Mouse (Mus musculus) CH12.LX (cell line): ENCODE measurements at regions not wholly inside any gene's neighbourhood (a gene's known extent, or its start where the extent isn't known, plus 50 kb on each side); places are given as distances from the start of the nearest gene placed in this dataset.

Source experiments
- DNase-seq: peaks from one replicate; pipeline ENCODE4 v3.0.0-alpha.2; 2013; ENCODE audit errors: extremely low read depth
- H3K27ac ChIP-seq: 2 replicates; pipeline ENCODE4 v1.5.1; 2012; ENCODE audit warnings: low read depth, mild to moderate bottlenecking, control low read depth, moderate library complexity; ENCODE audit not compliant: insufficient read depth
- H3K27me3 ChIP-seq: replicated peaks from 2 replicates; pipeline ENCODE3; 2012; ENCODE audit warnings: inconsistent platforms
- H3K36me3 ChIP-seq, 2 experiments: replicated peaks in 1 of 2; 2 replicates each; pipeline versions ENCODE3 to v1.6.1; 2012; ENCODE audit warnings: inconsistent platforms in 1 of 2, low read length in 1 of 2, mild to moderate bottlenecking in 1 of 2, mixed read lengths in 1 of 2, moderate library complexity in 1 of 2; ENCODE audit not compliant: control insufficient read depth in 1 of 2, insufficient read depth in 1 of 2
- H3K4me1 ChIP-seq, 2 experiments: 2 replicates each; pipeline ENCODE4 v1.6.1; 2012; ENCODE audit warnings: inconsistent platforms in 1 of 2, moderate library complexity in 1 of 2; ENCODE audit not compliant: insufficient read depth in 2 of 2, control insufficient read depth in 1 of 2
- H3K4me2 ChIP-seq: 2 replicates; pipeline ENCODE4 v1.6.1; 2012; ENCODE audit warnings: low read depth, mild to moderate bottlenecking, control low read depth; ENCODE audit not compliant: poor library complexity, insufficient read depth, severe bottlenecking
- H3K4me3 ChIP-seq, 3 experiments: fragments of 150-350 bp in 1 of 3; sonication (generic) in 1 of 3; replicated peaks in 1 of 3; 2 replicates each; pipeline versions ENCODE3 to v1.5.1; 2011 to 2012; ENCODE audit warnings: low read depth in 2 of 3, low read length in 2 of 3, mild to moderate bottlenecking in 2 of 3, moderate library complexity in 2 of 3, control low read depth in 1 of 3, improper control_type of control experiment in 1 of 3, inconsistent platforms in 1 of 3, mixed read lengths in 1 of 3; ENCODE audit not compliant: poor library complexity in 1 of 3
- H3K79me2 ChIP-seq: replicated peaks from 2 replicates; pipeline ENCODE4 v1.6.1; 2012; ENCODE audit warnings: mild to moderate bottlenecking, moderate library complexity; ENCODE audit not compliant: control insufficient read depth, poor library complexity, insufficient read depth, severe bottlenecking; ENCODE audit errors: extremely low read depth
- H3K9ac ChIP-seq: 2 replicates; pipeline ENCODE4 v1.6.1; 2012; ENCODE audit warnings: low read depth, mild to moderate bottlenecking, control low read depth, moderate library complexity; ENCODE audit not compliant: insufficient read depth
- H3K9me3 ChIP-seq: replicated peaks from 2 replicates; pipeline ENCODE3; 2012; ENCODE audit warnings: low read length, inconsistent platforms, mixed read lengths
- BHLHE40 ChIP-seq: IDR thresholded peaks from 2 replicates; pipeline ENCODE4 v1.6.1; 2011; ENCODE audit warnings: mild to moderate bottlenecking, low read depth, low read length, improper control_type of control experiment
- CHD1 ChIP-seq: IDR thresholded peaks from 2 replicates; pipeline ENCODE4 v1.6.1; 2012; ENCODE audit warnings: low read depth, low read length, improper control_type of control experiment, inconsistent platforms
- CTCF ChIP-seq, 2 experiments: IDR thresholded peaks in 1 of 2; conservative IDR thresholded peaks in 1 of 2; 2 replicates each; pipeline ENCODE4 v1.5.1; 2011 to 2012; ENCODE audit warnings: low read depth in 2 of 2, low read length in 2 of 2, improper control_type of control experiment in 1 of 2, inconsistent platforms in 1 of 2, mild to moderate bottlenecking in 1 of 2, moderate library complexity in 1 of 2
- E2F4 ChIP-seq: IDR thresholded peaks from 2 replicates; pipeline ENCODE4 v1.6.1; 2011; ENCODE audit warnings: low read depth, low read length, improper control_type of control experiment; ENCODE audit not compliant: insufficient replicate concordance
- EP300 ChIP-seq: IDR thresholded peaks from 2 replicates; pipeline ENCODE4 v1.6.1; 2011; ENCODE audit warnings: low read length, improper control_type of control experiment
- ETS1 ChIP-seq: conservative IDR thresholded peaks from 2 replicates; pipeline ENCODE4 v1.6.1; 2012; ENCODE audit warnings: low read depth, mild to moderate bottlenecking, inconsistent platforms, low read length, improper control_type of control experiment, moderate library complexity
- JUN ChIP-seq: IDR thresholded peaks from 2 replicates; pipeline ENCODE4 v1.6.1; 2011; ENCODE audit warnings: low read depth, mild to moderate bottlenecking, low read length, improper control_type of control experiment, moderate library complexity; ENCODE audit not compliant: insufficient read depth
- JUND ChIP-seq: conservative IDR thresholded peaks from 2 replicates; pipeline ENCODE4 v1.6.1; 2011; ENCODE audit warnings: low read depth, low read length, improper control_type of control experiment
- MYC ChIP-seq: IDR thresholded peaks from 2 replicates; pipeline ENCODE4 v1.6.1; 2011; ENCODE audit warnings: low read depth, mild to moderate bottlenecking, improper control_type of control experiment, low read length
- NELFE ChIP-seq: IDR thresholded peaks from 2 replicates; pipeline ENCODE4 v1.6.1; 2011; ENCODE audit warnings: low read depth, low read length, improper control_type of control experiment
- NRF1 ChIP-seq: IDR thresholded peaks from 2 replicates; pipeline ENCODE4 v1.6.1; 2014; ENCODE audit warnings: low read depth, mild to moderate bottlenecking, inconsistent platforms, low read length, improper control_type of control experiment, moderate library complexity
- RAD21 ChIP-seq: IDR thresholded peaks from 2 replicates; pipeline ENCODE4 v1.6.1; 2011; ENCODE audit warnings: low read depth, mild to moderate bottlenecking, low read length, improper control_type of control experiment, moderate library complexity
- SIN3A ChIP-seq: IDR thresholded peaks from 2 replicates; pipeline ENCODE4 v1.6.1; 2012; ENCODE audit warnings: low read length, improper control_type of control experiment, inconsistent platforms
- SMC3 ChIP-seq: IDR thresholded peaks from 2 replicates; pipeline ENCODE4 v1.6.1; 2011; ENCODE audit warnings: low read depth, low read length, improper control_type of control experiment
- TBP ChIP-seq: conservative IDR thresholded peaks from 2 replicates; pipeline ENCODE4 v1.6.1; 2011; ENCODE audit warnings: low read depth, low read length, improper control_type of control experiment
- TCF12 ChIP-seq: IDR thresholded peaks from 2 replicates; pipeline ENCODE4 v1.6.1; 2014; ENCODE audit warnings: low read depth, mild to moderate bottlenecking, inconsistent platforms, low read length, improper control_type of control experiment
- USF1 ChIP-seq: IDR thresholded peaks from 2 replicates; pipeline ENCODE4 v1.6.1; 2014; ENCODE audit warnings: low read depth, mild to moderate bottlenecking, inconsistent platforms, low read length, improper control_type of control experiment
- dilution Hi-C: fragments of 300-500 bp; cut with MboI; formaldehyde crosslinking; loops from 2 replicates; pipeline ENCODE4 v1.14.3; 2020; ENCODE audit warnings: low sequenced_read_pairs; ENCODE audit not compliant: extremely low pct_unique_long_range_greater_than_20kb, extremely low pct_ligation_motif_present
- in situ Hi-C: fragments of 300-500 bp; cut with MboI; formaldehyde crosslinking; loops from 3 replicates; pipeline ENCODE4 v1.14.3; 2019; ENCODE audit warnings: low sequenced_read_pairs, low pct_ligation_motif_present, low pct_unique_long_range_greater_than_20kb, mixed read lengths

- in situ Hi-C loops = no loop called here
- H3K4me3 ChIP-seq = no peak overlapping the region
- H3K27ac ChIP-seq = no peak overlapping the region
- no peak for TF ChIP-seq USF1
- no peak for TF ChIP-seq NELFE
- no peak for TF ChIP-seq SIN3A
- no peak for TF ChIP-seq CTCF (conservative IDR thresholded peaks at IDR 0.05 in 1 of 2, IDR thresholded peaks at IDR 0.05 in 1 of 2; ENCODE audit: low read depth in 2 of 2, low read length in 2 of 2)
- TF ChIP-seq JUN = no peak
- no peak for TF ChIP-seq TBP
- no peak overlapping the region for H3K9ac ChIP-seq
- dilution Hi-C loops = no loop called here
- peaks cover 0 to 37% of the 10 kb centered on the region in 2 experiments; a peak in 2 of 4 replicates for H3K4me1 ChIP-seq
- H3K79me2 ChIP-seq = no peaks in the 10 kb centered on the region
- peaks cover 3% of the 10 kb centered on the region for H3K9me3 ChIP-seq
- H3K4me2 ChIP-seq = no peak overlapping the region
- no peak for DNase-seq
- no peaks in the 10 kb centered on the region for H3K27me3 ChIP-seq
- H3K36me3 ChIP-seq = no peaks in the 10 kb centered on the region
Measured at GRCm38 (mm10) chr9:120767396-120767795, 161.6 kb upstream of the Ctnnb1 start.

GRCm38 (mm10) chr9:120769056-120769455 is 160.0 kb upstream of the Ctnnb1 start:
- no peaks in the 10 kb centered on the region for H3K79me2 ChIP-seq
- DNase-seq = no peak
- H3K27ac ChIP-seq = no peak overlapping the region
- H3K4me1 ChIP-seq = peaks cover 0 to 33% of the 10 kb centered on the region in 2 experiments; a peak in 2 of 4 replicates
- TF ChIP-seq EP300 (no peak), TCF12 (no peak)
- peaks cover 3% of the 10 kb centered on the region for H3K9me3 ChIP-seq
- no peaks in the 10 kb centered on the region for H3K36me3 ChIP-seq
- H3K4me2 ChIP-seq = no peak overlapping the region
- no peak overlapping the region for H3K9ac ChIP-seq
- no peaks in the 10 kb centered on the region for H3K27me3 ChIP-seq
- in situ Hi-C loops = no loop called here
- dilution Hi-C loops = no loop called here
- H3K4me3 ChIP-seq = no peak overlapping the region

- H3K9me3 ChIP-seq = peaks cover 3% of the 10 kb centered on the region
Measured at GRCm38 (mm10) chr9:120769679-120770078, 159.3 kb upstream of the Ctnnb1 start.

More at GRCm38 (mm10) chr9:120769679-120770078, 159.3 kb upstream of the Ctnnb1 start:
- peaks cover 0 to 33% of the 10 kb centered on the region in 2 experiments; a peak in 2 of 4 replicates for H3K4me1 ChIP-seq
- H3K27me3 ChIP-seq = no peaks in the 10 kb centered on the region
- in situ Hi-C loops (no loop called here), dilution Hi-C loops (no loop called here)
- TF ChIP-seq NRF1 (no peak), ETS1 (no peak), E2F4 (no peak), SMC3 (no peak), MYC (no peak), BHLHE40 (no peak), RAD21 (no peak), CHD1 (no peak), JUND (no peak)
- H3K36me3 ChIP-seq = no peaks in the 10 kb centered on the region
- DNase-seq = no peak
- no peak overlapping the region for H3K27ac ChIP-seq
- no peaks in the 10 kb centered on the region for H3K79me2 ChIP-seq
- H3K4me2 ChIP-seq = no peak overlapping the region
- no peak overlapping the region for H3K4me3 ChIP-seq
- no peak overlapping the region for H3K9ac ChIP-seq
